Comparison of ENCODE assay signal across 19 mouse cellular contexts in genomic region chr9:118992586-118992955, GRCm38 (mm10).
DNase-seq lines count a peak whose midpoint lies in the region; ATAC-seq and TF ChIP-seq lines count a peak whose summit lies in the region.
"Had no signal": no experiment of that assay in that cellular context is flagged by ENCODE, and none has a peak within 500 bp of the region (broad histone marks: within the 10 kb centered on the region; RNA-seq: fewer than 3 reads in every experiment).

No protein-coding gene starts in this region.

- TF ChIP-seq EP300 in lung, postnatal 0 days (IDR thresholded peaks at IDR 0.05), result no peak

- H3K4me1 ChIP-seq in lung, postnatal 0 days (ENCODE audit: insufficient read depth, low read depth, low read length), result peaks cover 31% of the 10 kb centered on the region; the same call in 1 of the 2 replicates

- no peak overlapping the region for H3K4me3 ChIP-seq in lung, postnatal 0 days (ENCODE audit: low read depth, low read length)
- H3K4me3 ChIP-seq: embryonic facial prominence, embryonic 12.5 days; heart, embryonic 13.5 days; hindbrain, embryonic 12.5 days; intestine, embryonic 15.5 days had no signal

- H3K9ac ChIP-seq in lung, postnatal 0 days (replicated peaks; ENCODE audit: low read depth), result no peak overlapping the region
- H3K9ac ChIP-seq: embryonic facial prominence, embryonic 12.5 days; heart, embryonic 13.5 days; hindbrain, embryonic 12.5 days; intestine, embryonic 15.5 days had no signal

- H3K4me2 ChIP-seq in lung, postnatal 0 days (replicated peaks; ENCODE audit: low read depth, low read length), result no peak overlapping the region
- H3K4me2 ChIP-seq: embryonic facial prominence, embryonic 12.5 days; heart, embryonic 13.5 days; hindbrain, embryonic 12.5 days; intestine, embryonic 15.5 days had no signal

- 68% methylated on average over 5 of the region's 5 CpGs for WGBS in lung, postnatal 0 days

- no peak for TF ChIP-seq CTCF in lung, postnatal 0 days (IDR thresholded peaks at IDR 0.05)

- no peaks in the 10 kb centered on the region for H3K9me3 ChIP-seq in lung, postnatal 0 days (ENCODE audit: low read length)
- H3K9me3 ChIP-seq: embryonic facial prominence, embryonic 12.5 days; heart, embryonic 13.5 days; hindbrain, embryonic 12.5 days; intestine, embryonic 15.5 days had no signal

- no peaks in the 10 kb centered on the region for H3K36me3 ChIP-seq in lung, postnatal 0 days (ENCODE audit: insufficient read depth, low read length)
- H3K36me3 ChIP-seq: hindbrain, embryonic 12.5 days; intestine, embryonic 15.5 days had no signal

- ATAC-seq in frontal cortex, adult (ENCODE audit: low TSS enrichment), result 0 out of 2 replicates have a peak, but pooled peaks have one; percentile 31
- no peak for ATAC-seq in lung, postnatal 0 days
- ATAC-seq: forebrain, embryonic 14.5 days; intestine, embryonic 15.5 days had no signal

- H3K27ac ChIP-seq in lung, postnatal 0 days (ENCODE audit: low read length), result peak overlapping the region; percentile 69
- H3K27ac ChIP-seq: embryonic facial prominence, embryonic 12.5 days; heart, embryonic 13.5 days; hindbrain, embryonic 12.5 days; intestine, embryonic 15.5 days had no signal

- no peak for DNase-seq in frontal cortex, postnatal 10 days (ENCODE audit: low spot score in 2 of 2)
- peak; percentile 45 to 72 for DNase-seq in left cerebral cortex, postnatal 25 days (ENCODE audit: low spot score in 2 of 2)
- DNase-seq in left cerebral cortex, postnatal 10 days (ENCODE audit: extremely low spot score in 1 of 2, low spot score in 2 of 2), result no peak
- DNase-seq in lung, postnatal 0 days (ENCODE audit: low spot score), result no peak
- DNase-seq in lung, postnatal 14 days, result no peak
- DNase-seq in heart, postnatal 10 days, result no peak
- DNase-seq: adrenal gland, adult 2 months; adrenal gland, postnatal 25 days; cerebellum, adult 2 months; cerebellum, postnatal 10 days; embryo, embryonic 11 days; gastrocnemius, postnatal 36 days; heart, postnatal 4 days had no signal

- intact Hi-C loops in left cerebral cortex, postnatal 25 days (cut with DNase I), result no loop called here
- intact Hi-C loops in left cerebral cortex, postnatal 10 days (cut with DNase I), result no loop called here
- intact Hi-C loops in heart, postnatal 10 days (cut with DNase I), result no loop called here

- H3K27me3 ChIP-seq in lung, postnatal 0 days (replicated peaks; ENCODE audit: insufficient read depth, low read length), result no peaks in the 10 kb centered on the region
- H3K27me3 ChIP-seq: embryonic facial prominence, embryonic 12.5 days; heart, embryonic 13.5 days; hindbrain, embryonic 12.5 days; intestine, embryonic 15.5 days had no signal

Comparison
In these comparisons a context has a peak if more than half of its experiments do, and no peak if none do; other contexts are left out.
1. DNase-seq: peak in left cerebral cortex, postnatal 25 days (2 of 2); none in frontal cortex, postnatal 10 days (0 of 2), left cerebral cortex, postnatal 10 days (0 of 2), lung, postnatal 0 days (single experiment), lung, postnatal 14 days (single experiment) and heart, postnatal 10 days (0 of 2).